Mouse (Mus musculus) c-Kit-negative CD71-positive TER-119-positive erythroid progenitor cells, embryonic 14.5 days (primary cell): ENCODE data around the gene Fcf1.
A peak's percentile ranks its signal among the peaks of the same experiment; 100 is the strongest.

Experiments
- DNase-seq: peaks from one replicate; pipeline ENCODE4 v3.0.0-alpha.2; 2013; ENCODE audit warnings: low read depth, low spot score

Fcf1 gene

GRCm38 (mm10) chr12:84970428-84971096, at the start of gene Fcf1, which contains the start of gene Arel1:
Fcf1 (plus strand) TSS chr12:84970897.
Arel1 (minus strand) TSS chr12:84970900.
- peak; percentile 86 for DNase-seq

- no peak for DNase-seq
These were observed 48.7 kb upstream of the Fcf1 start for GRCm38 (mm10) chr12:84921881-84922419.

DNA sequence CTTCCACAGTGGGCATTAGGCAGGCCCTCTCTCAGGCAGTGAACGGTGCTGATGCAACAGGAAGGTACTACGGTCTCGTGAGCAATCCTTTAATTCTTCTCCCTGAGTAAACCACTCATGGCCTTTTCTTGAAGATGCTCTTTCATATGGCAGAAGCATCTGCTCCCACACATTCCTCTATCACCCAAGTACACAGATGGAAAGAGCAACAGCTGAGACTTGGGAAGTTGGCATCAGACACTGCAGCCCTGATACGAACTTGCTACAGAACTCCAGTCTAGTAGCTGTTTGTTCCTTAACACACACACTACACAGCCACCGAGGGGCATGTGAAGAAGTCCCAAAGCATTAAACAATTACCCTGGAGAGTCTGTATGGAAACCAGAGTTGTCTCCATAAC, 46.4 kb upstream of the Fcf1 start:
- DNase-seq: no peak

GRCm38 (mm10) chr12:84926542-84926941, 44.2 kb upstream of the Fcf1 start:
- no peak for DNase-seq

DNA sequence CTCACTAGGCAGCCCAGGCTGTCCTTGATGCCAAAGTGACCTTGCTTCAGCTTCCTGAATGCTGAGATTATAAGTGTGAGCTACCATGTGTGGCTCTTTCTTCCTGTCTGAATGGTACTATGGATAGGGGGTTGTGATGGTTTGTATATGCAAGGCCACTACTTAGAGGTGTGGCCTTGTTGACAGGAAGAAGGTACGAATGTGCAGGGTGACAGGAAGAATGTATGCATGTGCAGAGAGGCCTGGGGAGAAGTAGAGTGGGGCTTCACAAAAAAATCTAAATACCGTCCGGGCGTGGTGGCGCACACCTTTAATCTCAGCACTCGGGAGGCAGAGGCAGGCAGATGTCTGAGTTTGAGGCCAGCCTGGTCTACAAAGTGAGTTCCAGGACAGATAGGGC, 38.5 kb upstream of the Fcf1 start:
- DNase-seq: no peak

DNA sequence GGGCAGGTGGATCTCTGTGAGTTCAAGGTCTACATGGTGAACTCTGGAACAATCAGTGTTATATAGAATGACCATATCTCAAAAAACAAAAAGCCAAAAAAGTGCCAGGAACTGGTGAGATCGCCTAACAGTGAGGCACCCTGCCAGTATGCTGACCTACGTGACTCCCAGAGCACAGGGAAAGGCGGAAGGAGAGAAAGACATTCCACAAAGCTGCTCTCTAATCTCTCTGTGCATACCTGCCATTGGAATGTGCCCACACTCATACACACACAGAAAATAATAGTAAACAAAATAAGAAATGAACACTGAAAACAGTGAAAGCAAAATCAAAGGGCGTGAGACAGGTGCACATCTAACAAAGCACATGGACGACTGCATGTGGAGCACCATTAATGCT, 35.4 kb upstream of the Fcf1 start:
- DNase-seq: no peak

GRCm38 (mm10) chr12:84939117-84939516, 31.6 kb upstream of the Fcf1 start:
- DNase-seq: no peak

GRCm38 (mm10) chr12:84940343-84940742, 30.4 kb upstream of the Fcf1 start:
- DNase-seq: no peak

DNA sequence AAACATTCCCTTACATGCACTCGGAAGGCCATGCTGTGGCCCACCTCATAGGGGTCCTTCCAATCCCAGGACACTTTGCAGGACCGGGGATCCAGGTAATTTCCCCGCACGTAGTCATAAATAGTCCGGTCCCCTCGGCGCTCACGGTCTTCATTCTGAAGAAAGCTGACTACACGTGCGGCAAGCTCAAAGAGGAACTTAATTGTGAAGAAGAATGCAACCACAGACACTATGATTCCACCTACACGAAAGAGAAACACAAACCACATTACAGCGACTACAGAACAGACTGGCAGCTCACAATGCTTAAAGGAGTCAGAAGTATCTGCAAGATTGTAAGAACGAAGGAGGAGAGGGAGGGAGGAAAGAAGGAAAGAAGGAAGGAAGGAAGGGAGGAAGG, 29.0 kb upstream of the Fcf1 start:
- no peak for DNase-seq

DNA sequence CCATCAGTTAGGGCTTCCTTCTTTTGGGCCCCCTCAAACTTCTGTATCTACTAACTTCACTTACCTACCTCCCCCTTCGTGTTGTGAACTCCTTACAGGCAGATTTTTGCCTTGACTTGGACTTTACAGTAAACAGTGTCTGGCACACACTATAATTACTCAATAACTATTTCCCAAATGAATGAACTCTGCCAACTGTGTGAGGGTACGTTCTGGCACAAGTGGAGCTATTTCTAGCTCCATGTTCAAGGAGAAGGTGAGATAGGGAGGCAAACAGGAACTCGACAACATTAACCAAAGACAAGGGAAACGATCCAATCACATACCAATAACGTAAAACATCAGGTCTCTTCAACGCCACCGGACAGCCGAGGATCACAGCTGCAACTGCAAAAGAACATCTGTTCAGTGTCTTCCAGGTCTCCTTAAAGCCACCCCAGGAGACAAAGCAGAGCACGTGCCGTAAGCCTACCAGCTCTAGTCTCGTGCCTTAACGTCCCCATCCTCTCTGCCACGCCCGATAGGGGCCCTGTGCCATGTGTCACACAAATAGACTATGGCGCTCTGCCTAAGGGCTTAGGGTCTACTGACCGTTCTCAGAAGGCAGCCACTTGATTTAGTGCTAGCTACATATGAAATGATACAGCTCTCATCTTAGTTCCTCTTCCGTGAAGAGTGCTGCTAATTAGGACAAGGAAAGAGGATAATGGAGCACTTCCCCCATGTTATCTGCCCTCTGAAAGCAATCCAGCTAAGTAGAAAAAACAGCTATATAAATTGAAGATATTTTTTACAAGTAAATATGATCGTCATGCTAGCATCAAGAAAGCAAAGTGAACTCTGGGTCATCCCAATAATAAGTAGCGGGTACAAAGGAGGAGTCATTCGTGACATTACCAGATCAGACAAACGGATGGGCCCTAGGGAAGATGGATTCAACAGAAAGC, 27.4 kb upstream of the Fcf1 start:
- DNase-seq: no peak

DNA sequence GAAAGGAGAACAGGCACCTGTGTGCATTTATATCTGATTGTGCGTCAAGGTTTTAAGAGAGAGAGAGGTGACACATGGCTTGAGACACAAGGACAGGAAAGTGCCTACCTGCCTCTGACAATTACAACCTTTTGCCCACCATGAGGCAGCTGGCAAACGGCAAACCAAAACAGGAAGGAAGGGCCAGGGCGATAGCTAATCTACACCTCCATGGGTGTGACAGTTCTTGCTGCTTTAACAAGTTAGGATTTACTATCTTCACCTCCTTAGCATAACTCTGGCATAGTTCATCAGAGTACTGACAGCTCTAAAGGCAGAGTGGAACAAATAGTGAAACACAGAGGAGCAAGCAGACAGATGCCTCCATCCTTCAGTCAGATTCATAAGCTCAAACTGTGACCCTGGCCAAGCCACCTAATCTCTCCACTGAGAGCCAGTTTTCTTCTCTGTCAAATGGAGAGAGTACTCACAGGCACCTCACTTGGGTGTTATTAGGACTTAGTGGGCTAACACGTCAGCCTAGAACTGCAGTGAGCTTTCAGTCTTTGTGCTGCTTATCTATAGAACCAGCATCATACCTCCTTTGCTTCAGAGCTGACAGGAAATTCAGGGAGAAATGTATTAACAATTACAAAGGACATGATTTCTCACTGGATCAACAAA, 26.4 kb upstream of the Fcf1 start:
- no peak for DNase-seq

GRCm38 (mm10) chr12:84944813-84945553, 25.7 kb upstream of the Fcf1 start:
- DNase-seq: no peak

GRCm38 (mm10) chr12:84947894-84948583, 22.7 kb upstream of the Fcf1 start:
- no peak for DNase-seq

- DNase-seq: no peak
These were observed 22.0 kb upstream of the Fcf1 start for GRCm38 (mm10) chr12:84948584-84949285.

GRCm38 (mm10) chr12:84950763-84951162, 19.9 kb upstream of the Fcf1 start:
- no peak for DNase-seq

DNA sequence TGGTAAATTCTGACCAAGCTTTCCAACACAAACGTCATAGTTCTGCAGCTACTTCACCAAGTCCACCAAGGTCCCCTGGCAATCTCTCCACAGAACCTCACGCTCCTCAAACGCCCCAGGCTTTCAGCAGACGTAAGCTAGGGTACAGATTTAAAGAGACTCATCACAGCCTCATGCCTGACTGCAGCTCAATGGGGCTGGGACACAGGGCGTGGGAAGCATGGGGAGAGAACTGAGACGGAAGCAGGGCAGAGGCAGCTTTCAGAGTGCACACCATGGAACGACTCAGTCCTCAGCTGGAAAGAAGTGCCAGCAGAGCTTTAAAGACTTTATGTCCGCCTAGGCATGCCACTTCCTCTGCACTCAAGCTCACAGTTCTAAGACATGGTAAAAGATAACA, 19.2 kb upstream of the Fcf1 start:
- DNase-seq: no peak

DNA sequence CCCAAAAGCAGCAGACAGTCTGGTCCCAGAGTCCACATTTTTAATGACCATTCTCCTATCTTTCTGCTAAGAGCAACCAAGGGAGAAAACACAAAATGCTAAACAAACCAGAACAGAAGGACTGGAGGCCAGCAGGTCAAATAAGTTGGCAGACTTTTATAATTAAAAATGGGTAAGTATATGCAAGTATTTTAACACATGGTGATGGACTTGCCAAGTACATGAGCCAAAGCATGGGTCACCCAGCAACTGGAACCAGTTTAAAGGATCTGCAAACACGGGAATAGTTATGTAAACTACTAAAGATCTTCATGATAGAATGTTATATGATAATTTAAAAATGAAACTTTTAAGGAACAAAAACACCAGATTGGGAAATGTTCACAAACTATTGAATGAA, 18.3 kb upstream of the Fcf1 start:
- no peak for DNase-seq

GRCm38 (mm10) chr12:84956317-84956716, 14.4 kb upstream of the Fcf1 start:
- DNase-seq: no peak

- DNase-seq: no peak
These were observed 11.8 kb upstream of the Fcf1 start for GRCm38 (mm10) chr12:84958794-84959356.

- peak; percentile 54 for DNase-seq
These were observed 8.1 kb upstream of the Fcf1 start for GRCm38 (mm10) chr12:84962606-84963005.
